Mouse (Mus musculus) 3T3-L1 (cell line): ENCODE measurements around the gene Tspear.
A peak's percentile ranks its signal among the peaks of the same experiment; 100 is the strongest.
"Not testable (repeated sequence)": the region's sequence is repeated elsewhere in the genome, so short reads cannot be mapped to it uniquely, and the experiment has no call there.

ENCODE experiments used
- DNase-seq: peaks from one replicate; pipeline ENCODE4 v3.0.0-alpha.2; 2015; ENCODE audit warnings: low read depth, low spot score

The Tspear gene

GRCm38 (mm10) chr10:77787876-77788275 is 101.5 kb downstream of the Tspear start, which contains the start of gene Gm7137:
TSS of gene Gm7137 (minus strand) at chr10:77788200.
- DNase-seq: not testable (repeated sequence)

- no peak for DNase-seq
Observed at GRCm38 (mm10) chr10:77788621-77789020, 102.3 kb downstream of the Tspear start.

- DNase-seq: no peak
Observed at GRCm38 (mm10) chr10:77794976-77795375, 108.6 kb downstream of the Tspear start, which contains the start of gene Gm9639. TSS of gene Gm9639 (minus strand) at chr10:77795076.

GRCm38 (mm10) chr10:77797677-77798076 is 111.3 kb downstream of the Tspear start:
- DNase-seq: no peak

GRCm38 (mm10) chr10:77798164-77798920 is 112.0 kb downstream of the Tspear start:
- not testable (repeated sequence) for DNase-seq

- no peak for DNase-seq
Observed at GRCm38 (mm10) chr10:77798921-77799508, 112.6 kb downstream of the Tspear start, which contains the start of gene Gm19668. TSS of gene Gm19668 (minus strand) at chr10:77799133.

GRCm38 (mm10) chr10:77804095-77804494 is 117.7 kb downstream of the Tspear start:
- no peak for DNase-seq

GRCm38 (mm10) chr10:77811743-77812142 is 125.4 kb downstream of the Tspear start, which contains the start of gene Gm9507:
TSS of gene Gm9507 (minus strand) at chr10:77811843.
- no peak for DNase-seq

GRCm38 (mm10) chr10:77814382-77814781 is 128.0 kb downstream of the Tspear start, which contains the start of gene Gm2696:
TSS of gene Gm2696 (plus strand) at chr10:77814682.
- DNase-seq: no peak

- DNase-seq: peak; percentile 28
Observed at GRCm38 (mm10) chr10:77815514-77815913, 129.1 kb downstream of the Tspear start.

GRCm38 (mm10) chr10:77818523-77818922 is 132.2 kb downstream of the Tspear start:
- no peak for DNase-seq

- DNase-seq: no peak
Observed at GRCm38 (mm10) chr10:77819203-77819602, 132.8 kb downstream of the Tspear start.

GRCm38 (mm10) chr10:77826951-77827350 is 140.6 kb downstream of the Tspear start, which contains the start of gene Krtap10-4:
TSS of gene Krtap10-4 (minus strand) at chr10:77827095.
- no peak for DNase-seq

- no peak for DNase-seq
Observed at GRCm38 (mm10) chr10:77835647-77836046, 149.3 kb downstream of the Tspear start, which contains the start of gene Krtap10-10. TSS of gene Krtap10-10 (plus strand) at chr10:77835947.

- DNase-seq: no peak
Observed at GRCm38 (mm10) chr10:77839006-77839405, 152.6 kb downstream of the Tspear start.

- no peak for DNase-seq
Observed at GRCm38 (mm10) chr10:77846503-77846902, 160.1 kb downstream of the Tspear start, which contains the start of gene Gm36176. TSS of gene Gm36176 (plus strand) at chr10:77846803.

GRCm38 (mm10) chr10:77846961-77847360 is 160.6 kb downstream of the Tspear start:
- DNase-seq: no peak

GRCm38 (mm10) chr10:77847538-77847937 is 161.2 kb downstream of the Tspear start:
- no peak for DNase-seq

- no peak for DNase-seq
Observed at GRCm38 (mm10) chr10:77852559-77852958, 166.2 kb downstream of the Tspear start, which contains the start of gene Gm10318. TSS of gene Gm10318 (plus strand) at chr10:77852859.

GRCm38 (mm10) chr10:77861675-77862074 is 175.3 kb downstream of the Tspear start, which contains the start of gene Gm3285:
TSS of gene Gm3285 (plus strand) at chr10:77861975.
- no peak for DNase-seq

GRCm38 (mm10) chr10:77864067-77864761 is 177.8 kb downstream of the Tspear start:
- DNase-seq: peak; percentile 5

- DNase-seq: no peak
Observed at GRCm38 (mm10) chr10:77864762-77865143, 178.4 kb downstream of the Tspear start.
